Mouse (Mus musculus) spleen, adult 2 months (tissue): ENCODE data around the gene Olfr572. TPM values are rescaled to one million over a fixed set of nuclear protein-coding genes. Genes with fewer than 3 reads are reported as not detected.

Experiments used
- DNase-seq, 2 experiments: peaks; one replicate each; pipeline versions ENCODE4 v3.0.0 to v3.0.0-alpha.2; 2012 to 2021; ENCODE audit warnings: low spot score in 2 of 2, low read depth in 1 of 2
- H3K27ac ChIP-seq: fragments of 200-500 bp; 2 replicates; pipeline ENCODE4 v1.5.1; 2012; ENCODE audit warnings: low read length, inconsistent platforms; ENCODE audit not compliant: insufficient read depth
- H3K27me3 ChIP-seq: fragments of 200-500 bp; 2 replicates; pipeline ENCODE4 v1.6.1; 2012; ENCODE audit warnings: mild to moderate bottlenecking, moderate library complexity, low read length, inconsistent platforms; ENCODE audit not compliant: control insufficient read depth, insufficient read depth
- H3K36me3 ChIP-seq: fragments of 200-500 bp; 2 replicates; pipeline ENCODE4 v1.6.1; 2012; ENCODE audit warnings: mild to moderate bottlenecking, low read length, inconsistent platforms; ENCODE audit not compliant: control insufficient read depth, insufficient read depth
- H3K4me1 ChIP-seq: fragments of 200-500 bp; 2 replicates; pipeline ENCODE4 v1.6.1; 2011; ENCODE audit warnings: inconsistent platforms; ENCODE audit not compliant: control insufficient read depth, insufficient read depth, insufficient read length
- H3K4me3 ChIP-seq: fragments of 200-500 bp; 2 replicates; pipeline ENCODE4 v1.5.1; 2011; ENCODE audit warnings: mild to moderate bottlenecking, inconsistent platforms; ENCODE audit not compliant: insufficient read depth, insufficient read length; ENCODE audit errors: extremely low read depth
- CTCF ChIP-seq: fragments of 200-500 bp; IDR thresholded peaks from 2 replicates; pipeline ENCODE4 v1.5.1; 2011; ENCODE audit warnings: mild to moderate bottlenecking, inconsistent platforms; ENCODE audit not compliant: insufficient read depth, insufficient read length, insufficient replicate concordance; ENCODE audit errors: extremely low read depth
- POLR2A ChIP-seq: fragments of 200-500 bp; IDR thresholded peaks from 2 replicates; pipeline ENCODE4 v1.6.1; 2011; ENCODE audit warnings: low read depth, low read length, inconsistent platforms
- WGBS: fragments of 180-500 bp; shearing (Covaris S2); methylation state at CpG from one replicate; pipeline ENCODE4 v1.1.7; 2018; 5-methylcytosine and 5-hydroxymethylcytosine counted together
- polyA plus RNA-seq: library from polyadenylated mRNA; depleted of rRNA; stranded (reverse); fragments of >200 nt; gene quantifications from 2 replicates; pipeline ENCODE4 v1.2.3, GENCODE M21; 2012; rRNA removed

Olfr572 gene
- polyA plus RNA-seq, 1 experiment, result not detected

DNA sequence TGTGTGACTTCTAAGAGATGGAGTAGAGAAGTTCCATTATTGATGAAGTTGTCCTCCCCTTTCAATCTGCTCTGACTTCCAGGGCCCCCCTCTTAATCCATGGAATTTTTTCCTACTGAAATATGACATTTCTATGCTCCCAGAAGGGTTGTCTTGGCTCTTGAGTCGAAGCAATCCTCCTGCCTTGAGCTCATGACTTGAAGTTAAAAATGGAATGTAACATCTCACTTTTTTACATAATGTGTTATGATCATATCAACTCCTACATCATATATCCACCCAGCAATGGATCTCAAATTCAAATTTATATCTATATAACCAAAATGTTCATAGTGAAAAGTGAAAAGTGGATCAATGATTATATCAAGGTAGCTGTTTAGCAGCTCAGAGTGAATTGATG lies 50.2 kb downstream of the Olfr572 start:
- no peaks in the 10 kb centered on the region for H3K4me1 ChIP-seq
- TF ChIP-seq CTCF (no peak), POLR2A (no peak)
- no peaks in the 10 kb centered on the region for H3K36me3 ChIP-seq
- no peak overlapping the region for H3K4me3 ChIP-seq
- H3K27me3 ChIP-seq, result no peaks in the 10 kb centered on the region
- no peak for DNase-seq
- WGBS, result 33% methylated on average over 1 of the region's 1 CpGs
- no peak overlapping the region for H3K27ac ChIP-seq

DNA sequence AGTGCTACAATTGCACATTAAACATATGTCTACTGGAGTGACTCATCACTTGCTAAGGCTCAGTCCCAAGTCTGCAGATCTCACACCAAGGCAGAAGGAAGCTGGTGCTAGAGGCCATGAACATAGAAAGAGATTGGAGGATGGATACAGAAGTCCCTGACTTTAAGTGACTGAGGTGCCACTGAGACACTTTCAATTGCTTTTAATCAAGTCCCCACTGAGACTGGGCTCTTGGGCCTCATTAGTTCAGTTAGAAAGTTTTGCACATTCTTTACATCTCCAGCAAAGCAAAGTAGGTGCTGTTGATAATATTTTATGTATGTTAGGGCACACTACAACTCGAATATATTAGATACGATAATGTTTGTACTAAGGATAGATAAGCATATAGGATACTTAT lies 51.6 kb downstream of the Olfr572 start, which contains the start of gene Olfr577:
Olfr577 (minus strand) TSS at position 101 of the 400 bp plus-strand sequence.
- H3K36me3 ChIP-seq, result no peaks in the 10 kb centered on the region
- 83% methylated on average over 2 of the region's 2 CpGs for WGBS
- TF ChIP-seq CTCF, result no peak
- no peak for TF ChIP-seq POLR2A
- no peaks in the 10 kb centered on the region for H3K27me3 ChIP-seq
- H3K27ac ChIP-seq, result no peak within 1 kb of the TSS
- no peak within 1 kb of the TSS for H3K4me3 ChIP-seq
- no peak for DNase-seq
- no peaks in the 10 kb centered on the region for H3K4me1 ChIP-seq

Other genes starting within 250 kb of the Olfr572 start
- gene Trim68, start 237.1 kb upstream of the Olfr572 start, polyA plus RNA-seq, result 10.6 and 12.4 TPM in 2 replicates
- gene Olfr557, start 228.5 kb upstream of the Olfr572 start, polyA plus RNA-seq, result not detected in 2 replicates
- 0.07 and 0.19 TPM in 2 replicates for gene Olfr558, start 222.2 kb upstream of the Olfr572 start, polyA plus RNA-seq
- not detected in 2 replicates for gene Olfr33, start 205.3 kb upstream of the Olfr572 start, polyA plus RNA-seq
- gene Olfr559, start 196.9 kb upstream of the Olfr572 start, polyA plus RNA-seq, result not detected in 2 replicates
- not detected in 2 replicates for gene Olfr560, start 165.0 kb upstream of the Olfr572 start, polyA plus RNA-seq
- 0.12 and 0.26 TPM in 2 replicates for gene Olfr78, start 164.9 kb upstream of the Olfr572 start, polyA plus RNA-seq
- gene Olfr561, start 153.2 kb upstream of the Olfr572 start, polyA plus RNA-seq, result not detected in 2 replicates
- gene Olfr564, start 120.9 kb upstream of the Olfr572 start, polyA plus RNA-seq, result not detected in 2 replicates
- not detected in 2 replicates for gene Olfr566, start 65.6 kb upstream of the Olfr572 start, polyA plus RNA-seq
- not detected in 2 replicates for gene Olfr568, start 47.3 kb upstream of the Olfr572 start, polyA plus RNA-seq
- not detected in 2 replicates for gene Olfr569, start 33.5 kb upstream of the Olfr572 start, polyA plus RNA-seq
- gene Olfr570, start 29.8 kb upstream of the Olfr572 start, polyA plus RNA-seq, result not detected in 2 replicates
- gene Olfr571, start 6.9 kb upstream of the Olfr572 start, polyA plus RNA-seq, result not detected in 2 replicates
- gene Olfr573-ps1, start 18.2 kb downstream of the Olfr572 start, polyA plus RNA-seq, result not detected in 2 replicates
- not detected in 2 replicates for gene Olfr574, start 24.1 kb downstream of the Olfr572 start, polyA plus RNA-seq
- not detected in 2 replicates for gene Olfr575, start 34.4 kb downstream of the Olfr572 start, polyA plus RNA-seq
- not detected in 2 replicates for gene Olfr576, start 38.3 kb downstream of the Olfr572 start, polyA plus RNA-seq
- not detected in 2 replicates for gene Olfr577, start 51.5 kb downstream of the Olfr572 start, polyA plus RNA-seq
- not detected in 2 replicates for gene Olfr578, start 64.9 kb downstream of the Olfr572 start, polyA plus RNA-seq
- not detected in 2 replicates for gene Olfr582, start 113.6 kb downstream of the Olfr572 start, polyA plus RNA-seq
- gene Olfr583, start 126.9 kb downstream of the Olfr572 start, polyA plus RNA-seq, result not detected in 2 replicates
- gene Olfr584, start 157.5 kb downstream of the Olfr572 start, polyA plus RNA-seq, result not detected in 2 replicates
- gene Olfr585, start 173.3 kb downstream of the Olfr572 start, polyA plus RNA-seq, result not detected in 2 replicates
- not detected in 2 replicates for gene Olfr586, start 201.2 kb downstream of the Olfr572 start, polyA plus RNA-seq
- gene Olfr588-ps1, start 216.5 kb downstream of the Olfr572 start, polyA plus RNA-seq, result not detected in 2 replicates
- gene Olfr589, start 231.9 kb downstream of the Olfr572 start, polyA plus RNA-seq, result not detected in 2 replicates